Mouse (Mus musculus): ENCODE results near the gene Try4.
"Not testable (repeated sequence)": the region's sequence is repeated elsewhere in the genome, so short reads cannot be mapped to it uniquely, and the experiment has no call there.

Gene Try4

GRCm38 (mm10) chr6:41301969-41302368 is at the start of gene Try4:
Try4 (plus strand) TSS chr6:41302269.
- DNase-seq (ENCODE audit: low read depth) = no peak

GRCm38 (mm10) chr6:41253314-41253713 is 48.8 kb upstream of the Try4 start:
- DNase-seq (ENCODE audit: low read depth) = not testable (repeated sequence)

- no peak for DNase-seq (ENCODE audit: low read depth)
Observed at GRCm38 (mm10) chr6:41256424-41256823, 45.6 kb upstream of the Try4 start.

DNA sequence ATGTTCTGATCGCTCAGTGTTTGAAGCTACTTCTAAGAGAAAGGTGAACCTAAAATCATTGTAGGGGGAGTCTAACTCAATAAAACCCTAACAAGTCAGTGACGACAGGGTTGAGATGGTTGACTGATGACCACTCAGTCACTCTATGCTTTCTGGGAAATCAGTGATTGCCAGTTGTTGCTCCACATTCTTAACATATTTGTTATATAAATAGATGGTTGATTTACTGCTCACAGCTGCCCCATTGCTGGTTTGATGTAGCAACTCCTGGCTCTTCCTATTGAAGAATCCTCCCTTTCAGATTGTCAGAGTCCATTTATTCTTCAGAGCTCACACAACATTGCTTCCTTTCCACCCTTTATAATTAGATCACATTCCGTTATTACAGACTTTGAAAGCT is 44.6 kb upstream of the Try4 start:
- DNase-seq (ENCODE audit: low read depth) = no peak

GRCm38 (mm10) chr6:41262796-41263195 is 39.3 kb upstream of the Try4 start:
- DNase-seq (ENCODE audit: low read depth) = no peak

DNA sequence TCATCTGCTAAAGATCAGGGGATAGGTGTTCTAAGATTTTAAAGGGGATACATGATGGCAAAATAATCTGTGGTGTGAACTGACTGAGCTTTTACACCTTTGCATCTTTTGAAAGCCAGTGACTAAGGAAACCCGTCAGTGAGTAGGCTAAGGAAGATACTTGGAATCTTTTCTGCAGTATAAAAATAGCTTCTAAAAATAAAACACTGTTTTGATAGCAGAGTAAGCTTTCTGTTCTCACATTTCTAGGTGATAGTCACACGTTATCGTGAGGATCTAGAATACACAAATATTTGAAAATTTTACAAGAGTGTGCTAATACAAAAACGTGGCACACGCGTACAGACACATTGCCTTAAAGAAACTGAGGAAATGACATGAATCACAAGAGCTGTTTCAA is 35.9 kb upstream of the Try4 start:
- no peak for DNase-seq (ENCODE audit: low read depth)

GRCm38 (mm10) chr6:41298255-41298654 is 3.8 kb upstream of the Try4 start:
- no peak for DNase-seq (ENCODE audit: low read depth)

- DNase-seq (ENCODE audit: low read depth) = not testable (repeated sequence)
Observed at GRCm38 (mm10) chr6:41316741-41317140, 14.7 kb downstream of the Try4 start, which contains the start of gene Try5. Try5 (minus strand) TSS chr6:41316841.

- no peak for DNase-seq (ENCODE audit: low read depth)
Observed at GRCm38 (mm10) chr6:41353932-41354331, 51.9 kb downstream of the Try4 start, which contains the start of gene Try10. Try10 (plus strand) TSS chr6:41354105.

Measured in NIH3T3 (cell line).